Mouse (Mus musculus): ENCODE measurements around the gene Hoxd11.

The Hoxd11 gene

DNA sequence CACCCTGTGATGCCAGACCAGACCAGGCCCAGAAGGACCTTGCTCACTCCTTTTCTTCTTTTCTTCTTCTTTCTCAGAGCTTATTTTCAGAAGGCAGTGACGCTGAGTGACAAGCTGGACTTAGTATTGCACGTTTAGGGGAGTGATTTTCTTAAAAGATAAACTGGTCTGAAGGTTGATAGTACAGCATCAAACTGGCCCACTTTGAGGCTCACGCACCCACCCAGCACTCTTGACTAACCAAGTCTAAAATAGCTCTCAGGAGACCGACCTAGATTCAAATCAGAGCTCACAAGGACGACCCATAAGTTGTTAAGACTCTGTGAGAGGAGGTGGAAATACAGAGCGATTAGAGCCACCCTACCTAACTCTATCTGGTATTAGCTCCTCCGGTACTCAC, 12.9 kb upstream of the Hoxd11 start:
- no peak for DNase-seq

DNA sequence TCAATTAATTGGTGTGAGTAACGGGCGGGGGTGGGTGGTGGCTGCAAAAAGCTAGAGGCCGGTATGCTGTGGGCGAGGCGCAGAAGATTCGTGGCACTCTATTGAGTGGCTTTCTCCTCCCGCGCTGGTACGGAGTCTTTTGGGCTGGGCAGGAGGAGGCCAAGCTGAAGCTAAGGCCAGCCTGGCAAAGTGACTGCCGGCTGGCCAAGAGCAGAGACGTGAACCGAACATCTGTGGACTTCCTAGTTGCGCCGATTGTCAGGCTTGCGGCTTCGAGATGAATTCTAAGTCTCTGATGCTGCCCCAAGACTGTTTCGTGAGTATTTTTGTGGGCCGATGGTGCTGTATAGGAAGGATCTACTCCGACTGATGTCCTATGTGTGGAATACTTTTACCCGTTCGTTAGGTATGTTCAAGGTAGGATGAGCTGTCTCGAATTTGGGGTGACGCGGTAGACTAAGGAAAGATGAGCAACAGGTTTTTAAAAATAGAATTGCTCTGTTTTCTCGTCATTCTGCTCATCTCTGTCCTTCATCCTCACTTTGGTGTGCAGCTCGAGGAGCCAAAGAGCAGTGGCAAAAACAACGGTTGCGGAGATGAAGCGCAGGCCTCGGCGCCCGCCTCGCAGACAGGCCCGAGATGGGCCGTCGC, 12.0 kb upstream of the Hoxd11 start:
- DNase-seq, result peak in 1 of 2 experiments; percentile 22

GRCm38 (mm10) chr2:74667842-74668357, 11.5 kb upstream of the Hoxd11 start, which contains the start of gene Hoxd13:
Gene Hoxd13, plus strand, starts transcription at chr2:74668310.
- no peak for DNase-seq

- peak in 1 of 2 experiments; percentile 37 for DNase-seq
Observed at GRCm38 (mm10) chr2:74668370-74669229, 10.8 kb upstream of the Hoxd11 start.

DNA sequence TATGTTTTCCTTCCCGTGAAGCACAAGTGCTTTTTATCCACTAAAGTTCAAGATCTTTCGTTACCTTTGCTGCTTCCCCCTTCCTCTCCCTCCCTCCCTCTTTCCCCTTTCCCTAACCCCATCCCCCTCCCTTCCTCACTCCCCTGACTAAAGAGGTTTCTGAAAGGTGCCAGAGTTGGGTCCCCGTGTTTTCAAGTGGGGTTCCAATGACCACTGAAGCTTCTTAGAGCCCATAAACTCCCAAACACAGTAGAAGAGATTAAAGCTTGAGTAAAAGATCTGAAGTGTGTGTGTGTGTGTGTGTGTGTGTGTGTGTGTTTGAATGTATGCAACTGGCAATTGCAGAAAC, 10.2 kb upstream of the Hoxd11 start:
- no peak for DNase-seq

- DNase-seq, result no peak
Observed at GRCm38 (mm10) chr2:74669650-74670235, 9.6 kb upstream of the Hoxd11 start.

DNA sequence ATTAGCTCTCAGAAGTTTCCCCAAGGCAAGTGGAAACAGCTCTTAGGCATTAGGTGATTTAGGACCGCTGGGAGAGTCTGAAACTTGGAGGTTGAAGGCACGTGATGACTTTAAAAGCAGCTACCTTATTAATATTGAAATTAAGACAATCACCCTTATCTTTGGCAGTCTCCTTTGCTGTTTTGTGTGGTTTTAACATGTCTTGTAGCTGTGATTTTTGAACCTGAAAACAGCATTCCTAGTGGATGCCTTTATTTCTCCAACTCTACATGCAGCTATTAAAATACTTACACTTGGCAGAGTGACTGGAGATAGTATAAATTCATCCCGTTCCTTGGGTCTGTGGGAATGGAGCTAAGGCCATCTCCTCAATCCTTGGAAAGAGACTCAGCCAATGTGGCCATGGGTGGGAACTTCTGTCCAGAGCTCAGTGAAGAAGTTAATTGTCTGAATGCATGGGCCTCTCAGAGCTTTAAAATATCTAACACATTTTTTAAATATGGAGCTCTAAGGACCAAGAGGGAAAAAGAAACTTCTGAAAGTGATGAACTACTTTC, 8.6 kb upstream of the Hoxd11 start:
- DNase-seq, result no peak

DNA sequence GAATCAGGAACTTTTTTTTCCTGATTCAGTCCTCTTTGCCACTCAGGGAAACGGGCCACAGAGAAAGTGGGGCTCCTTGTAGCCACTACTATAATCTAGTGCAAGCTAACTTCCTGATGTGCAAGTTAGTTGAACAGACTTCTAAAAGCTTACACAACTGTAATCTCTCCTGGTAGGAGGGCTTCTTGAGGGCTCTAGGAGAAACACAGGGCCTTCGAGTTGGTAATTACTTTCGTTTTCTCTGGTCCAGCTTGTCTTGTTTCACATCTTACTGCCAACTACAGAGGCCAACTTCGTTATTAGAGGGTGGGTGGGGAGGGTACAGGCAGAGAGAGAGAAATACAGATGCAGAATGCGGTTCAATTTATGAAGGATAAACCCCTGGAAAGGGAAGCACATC, 7.5 kb upstream of the Hoxd11 start:
- no peak for DNase-seq

DNA sequence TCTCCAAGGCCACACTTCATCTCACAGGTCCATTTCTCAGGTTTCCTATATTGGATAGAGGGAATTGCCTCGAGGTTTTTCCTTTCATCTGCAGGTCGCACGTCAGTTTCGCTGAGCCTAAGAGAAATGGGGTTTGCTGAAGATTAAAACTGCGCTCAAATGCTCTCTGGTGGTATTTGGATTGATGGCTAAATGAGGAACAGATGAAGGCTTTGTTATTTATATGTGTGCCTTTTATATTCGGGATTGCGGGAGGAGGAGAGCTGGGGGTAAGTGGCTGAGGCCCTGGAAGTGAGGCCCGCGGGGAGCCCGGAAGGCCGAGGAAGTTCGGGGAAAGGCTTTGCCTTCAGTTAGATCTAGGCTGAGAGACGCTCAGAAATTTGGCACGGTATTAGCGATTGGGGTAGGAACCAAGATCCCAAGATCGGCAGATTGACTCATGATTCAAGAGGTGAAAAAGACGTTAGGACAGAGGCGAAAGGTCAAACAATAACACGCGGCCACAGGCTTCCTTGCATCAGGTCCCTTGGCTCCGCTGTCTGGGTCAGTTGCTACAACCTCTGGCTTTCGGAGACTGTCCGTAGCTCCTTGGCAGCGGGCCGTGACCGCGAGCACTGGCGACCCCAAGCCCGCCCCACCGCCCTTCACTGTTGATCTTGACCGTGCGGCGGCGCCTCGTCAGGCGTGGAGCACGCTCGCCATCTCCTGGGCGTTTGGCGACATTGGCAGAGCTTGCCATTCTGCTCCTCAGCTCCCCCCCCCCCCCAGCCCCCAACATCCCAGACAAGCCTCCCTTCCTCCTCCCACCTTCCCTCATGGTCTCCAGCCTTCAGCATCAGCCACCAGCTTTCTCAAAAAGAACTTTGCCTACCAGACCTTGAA, 6.6 kb upstream of the Hoxd11 start:
- peak; percentile 65 to 73 for DNase-seq

- DNase-seq, result no peak
Observed at GRCm38 (mm10) chr2:74673835-74674425, 5.4 kb upstream of the Hoxd11 start.

DNA sequence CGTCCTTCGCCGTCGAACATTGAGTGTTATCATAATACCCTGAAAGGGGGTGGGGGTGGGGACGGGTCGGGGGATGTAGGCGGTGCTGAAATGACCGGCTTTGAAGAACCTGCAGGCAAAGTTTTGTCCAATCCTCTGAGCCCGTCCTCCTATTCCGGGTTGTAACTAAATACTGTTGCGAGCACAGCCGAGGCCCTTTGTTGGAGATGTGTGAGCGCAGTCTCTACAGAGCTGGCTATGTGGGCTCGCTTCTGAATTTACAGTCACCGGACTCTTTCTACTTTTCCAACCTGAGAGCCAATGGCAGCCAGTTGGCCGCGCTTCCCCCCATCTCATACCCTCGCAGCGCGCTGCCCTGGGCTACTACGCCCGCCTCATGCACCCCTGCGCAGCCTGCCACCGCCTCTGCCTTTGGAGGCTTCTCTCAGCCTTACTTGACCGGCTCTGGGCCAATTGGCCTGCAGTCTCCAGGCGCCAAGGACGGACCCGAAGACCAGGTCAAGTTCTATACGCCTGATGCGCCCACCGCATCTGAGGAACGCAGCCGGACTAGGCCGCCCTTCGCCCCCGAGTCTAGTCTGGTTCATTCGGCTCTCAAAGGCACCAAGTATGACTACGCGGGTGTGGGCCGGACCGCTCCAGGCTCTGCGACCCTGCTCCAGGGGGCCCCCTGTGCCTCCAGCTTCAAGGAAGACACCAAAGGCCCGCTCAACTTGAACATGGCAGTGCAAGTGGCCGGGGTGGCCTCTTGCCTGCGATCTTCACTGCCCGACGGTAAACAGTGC, 4.3 kb upstream of the Hoxd11 start, which contains the start of gene Hoxd12:
Hoxd12 (plus strand) TSS at position 133 of the 785 bp plus-strand sequence.
- no peak for DNase-seq

- DNase-seq, result no peak
Observed at GRCm38 (mm10) chr2:74675666-74676282, 3.6 kb upstream of the Hoxd11 start.

- DNase-seq, result no peak
Observed at GRCm38 (mm10) chr2:74676376-74677052, 2.8 kb upstream of the Hoxd11 start.

DNA sequence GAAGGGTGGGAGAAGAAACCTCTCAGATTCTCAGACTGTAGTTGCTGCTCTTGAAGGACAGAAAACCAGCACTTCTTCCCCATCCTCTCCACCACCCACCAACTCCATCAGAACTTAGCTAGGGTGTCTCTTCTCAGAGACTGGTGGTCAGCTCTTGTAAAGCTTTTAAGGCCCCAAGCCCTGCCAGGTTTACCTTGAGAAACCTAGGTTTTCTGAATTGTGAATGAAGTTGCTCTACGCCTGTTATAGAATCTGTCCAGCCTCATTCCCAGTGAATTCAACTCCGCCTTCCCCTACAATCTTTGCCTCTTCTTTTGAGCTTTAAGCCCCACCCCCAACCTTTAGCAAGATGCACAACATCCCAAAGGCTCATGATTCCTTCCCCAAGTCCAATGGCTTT, 2.3 kb upstream of the Hoxd11 start:
- no peak for DNase-seq

GRCm38 (mm10) chr2:74679596-74679971, 227 bp downstream of the Hoxd11 start:
- DNase-seq, result no peak

DNA sequence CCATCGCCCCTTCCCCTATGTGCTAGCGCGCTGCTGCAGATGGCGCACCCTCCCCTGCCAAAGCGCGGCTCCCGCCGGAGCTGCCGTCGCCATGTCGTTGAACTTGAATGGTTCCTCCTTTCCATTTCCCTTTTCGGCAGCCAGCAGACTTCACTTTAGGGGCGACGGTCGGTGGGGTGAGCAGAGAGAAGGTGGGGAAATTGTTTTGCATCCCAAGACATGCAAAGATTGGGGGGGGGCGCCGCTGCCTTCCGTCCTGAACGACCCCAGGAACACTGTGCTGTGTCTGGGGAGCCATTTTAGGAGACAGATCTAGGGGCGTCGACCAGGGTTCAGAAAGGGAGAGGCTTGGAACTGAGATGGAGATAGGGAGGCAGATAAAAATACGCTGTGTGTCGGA, 623 bp downstream of the Hoxd11 start:
- no peak for DNase-seq

GRCm38 (mm10) chr2:74680561-74681398, 1.4 kb downstream of the Hoxd11 start:
- no peak for DNase-seq

GRCm38 (mm10) chr2:74681594-74682531, 2.5 kb downstream of the Hoxd11 start:
- DNase-seq, result no peak

Measured in lung, postnatal 4 days (tissue).